Mouse (Mus musculus): ENCODE measurements at regions not wholly inside any gene's neighbourhood (a gene's known extent, or its start where the extent isn't known, plus 50 kb on each side); places are given as distances from the start of the nearest gene placed in this dataset.
"Not testable (repeated sequence)": the region's sequence is repeated elsewhere in the genome, so short reads cannot be mapped to it uniquely, and the experiment has no call there.

DNA sequence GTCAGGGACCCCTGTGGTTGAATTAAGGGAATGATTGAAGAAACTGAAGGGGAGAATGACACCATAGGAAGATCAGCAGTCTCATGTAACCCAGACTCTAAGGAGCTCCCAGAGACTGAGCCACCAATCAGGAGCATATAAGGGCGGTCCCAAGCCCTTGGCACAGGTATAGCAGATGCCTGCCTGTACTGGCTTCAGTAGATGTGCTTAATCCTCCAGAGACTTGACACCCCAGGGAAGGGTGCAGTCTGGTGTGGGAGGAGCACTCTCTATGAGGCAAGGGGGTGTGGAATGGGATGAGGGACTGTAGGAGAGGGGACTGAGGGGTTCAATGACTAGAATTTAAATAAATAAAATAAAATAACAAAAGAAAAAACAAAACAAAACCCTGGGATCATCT, 298.7 kb downstream of the Ppp1r3a start:
- H3K27me3 ChIP-seq (ENCODE audit: control insufficient read depth, insufficient read depth, low read length): no peaks in the 10 kb centered on the region
- no peak overlapping the region for H3K9ac ChIP-seq (ENCODE audit: low read length)
- H3K4me2 ChIP-seq (ENCODE audit: low read depth, low read length): no peak overlapping the region
- WGBS: 63% methylated on average over 1 of the region's 1 CpGs
- no peak overlapping the region for H3K27ac ChIP-seq (ENCODE audit: low read length)
- no peak overlapping the region for H3K4me3 ChIP-seq (ENCODE audit: low read length)
- no peaks in the 10 kb centered on the region for H3K4me1 ChIP-seq (ENCODE audit: control insufficient read depth, insufficient read depth, low read length)
- no peaks in the 10 kb centered on the region for H3K36me3 ChIP-seq (ENCODE audit: control insufficient read depth, insufficient read depth)
- ATAC-seq (replicated peaks; ENCODE audit: extremely low read depth, insufficient read depth, low FRiP score): no peak
- peaks cover 4% of the 10 kb centered on the region for H3K9me3 ChIP-seq (replicated peaks; ENCODE audit: control insufficient read depth, low read length)

DNA sequence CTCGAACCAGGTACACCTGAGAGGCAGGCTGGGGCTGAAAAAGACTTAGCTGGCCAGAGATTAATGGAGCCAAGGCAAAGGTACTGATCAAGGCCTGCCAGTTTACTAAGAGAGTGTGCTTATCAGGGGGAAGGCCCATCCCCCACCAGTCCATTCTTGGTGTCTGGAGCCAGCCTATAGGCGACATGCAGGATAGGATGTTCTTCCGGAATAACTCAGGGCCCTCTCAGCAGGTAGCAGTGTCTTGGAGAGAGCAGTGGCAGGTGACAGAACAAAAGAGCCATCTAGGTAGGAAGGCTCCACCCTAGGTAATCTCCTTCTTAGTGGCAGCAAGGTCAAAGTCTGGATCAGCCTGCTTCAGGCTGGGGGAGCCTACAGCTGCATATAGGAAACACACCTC, 301.8 kb downstream of the Ppp1r3a start:
- not testable (repeated sequence) for H3K36me3 ChIP-seq (ENCODE audit: control insufficient read depth, insufficient read depth); H3K4me1 ChIP-seq (ENCODE audit: control insufficient read depth, insufficient read depth, low read length); H3K4me3 ChIP-seq (ENCODE audit: low read length); H3K9me3 ChIP-seq (replicated peaks; ENCODE audit: control insufficient read depth, low read length); H3K27ac ChIP-seq (ENCODE audit: low read length); H3K4me2 ChIP-seq (ENCODE audit: low read depth, low read length); H3K27me3 ChIP-seq (ENCODE audit: control insufficient read depth, insufficient read depth, low read length); ATAC-seq (replicated peaks; ENCODE audit: extremely low read depth, insufficient read depth, low FRiP score); H3K9ac ChIP-seq (ENCODE audit: low read length)
- WGBS: 80% methylated on average over 3 of the region's 3 CpGs

DNA sequence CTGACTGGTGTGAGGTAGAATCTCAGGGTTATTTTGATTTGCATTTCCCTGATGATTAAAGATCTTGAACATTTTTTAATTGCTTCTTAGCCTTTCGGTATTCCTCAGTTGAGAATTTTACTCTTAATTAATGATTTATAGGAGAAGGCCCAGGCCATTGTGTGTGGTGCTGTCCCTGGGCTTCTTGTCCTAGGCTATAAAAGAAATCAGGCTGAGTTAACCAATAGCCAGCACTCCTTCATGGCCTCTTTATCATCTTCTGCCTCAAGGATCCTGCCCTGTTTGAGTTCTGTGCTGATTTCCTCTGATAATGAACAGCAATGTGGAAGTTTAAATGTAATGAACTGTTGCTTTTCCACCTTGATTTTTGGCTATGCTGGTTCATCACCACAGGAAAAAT, 323.3 kb downstream of the Ppp1r3a start:
- Histone ChIP-seq H3K9me3 (replicated peaks; ENCODE audit: control insufficient read depth, low read length) (no peaks in the 10 kb centered on the region), H3K27me3 (ENCODE audit: control insufficient read depth, insufficient read depth, low read length) (no peaks in the 10 kb centered on the region), H3K27ac (ENCODE audit: low read length) (no peak overlapping the region), H3K4me2 (ENCODE audit: low read depth, low read length) (no peak overlapping the region), H3K4me1 (ENCODE audit: control insufficient read depth, insufficient read depth, low read length) (no peaks in the 10 kb centered on the region), H3K36me3 (ENCODE audit: control insufficient read depth, insufficient read depth) (no peaks in the 10 kb centered on the region), H3K4me3 (ENCODE audit: low read length) (no peak overlapping the region), H3K9ac (ENCODE audit: low read length) (no peak overlapping the region)
- WGBS: 89% methylated on average over 1 of the region's 1 CpGs
- no peak for ATAC-seq (replicated peaks; ENCODE audit: extremely low read depth, insufficient read depth, low FRiP score)

DNA sequence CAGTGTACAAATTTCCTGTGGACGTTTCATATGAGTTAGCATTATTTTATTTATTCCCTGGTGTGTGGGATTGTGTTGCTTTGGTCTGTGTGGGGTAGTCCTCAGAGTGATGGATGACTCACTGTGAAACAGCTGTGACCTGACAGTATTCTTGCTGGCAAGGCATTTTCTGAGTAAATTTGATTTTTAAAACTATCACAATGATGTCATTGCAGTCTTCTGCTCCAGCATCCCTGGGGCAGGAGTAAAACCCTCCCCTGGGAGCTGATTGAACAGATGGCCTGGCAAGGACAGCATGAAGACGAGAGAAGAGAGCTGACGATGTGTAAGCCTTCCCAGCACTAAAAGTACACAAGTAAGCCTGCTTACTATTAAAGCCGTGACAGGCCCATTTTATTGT, 345.3 kb downstream of the Ppp1r3a start:
- no peaks in the 10 kb centered on the region for H3K27me3 ChIP-seq (ENCODE audit: control insufficient read depth, insufficient read depth, low read length)
- H3K4me2 ChIP-seq (ENCODE audit: low read depth, low read length): no peak overlapping the region
- H3K4me3 ChIP-seq (ENCODE audit: low read length): no peak overlapping the region
- no peaks in the 10 kb centered on the region for H3K36me3 ChIP-seq (ENCODE audit: control insufficient read depth, insufficient read depth)
- no peaks in the 10 kb centered on the region for H3K9me3 ChIP-seq (replicated peaks; ENCODE audit: control insufficient read depth, low read length)
- peak; percentile 41; the same call in 1 of the 2 replicates for ATAC-seq (replicated peaks; ENCODE audit: extremely low read depth, insufficient read depth, low FRiP score)
- WGBS: 34% methylated on average over 4 of the region's 4 CpGs
- no peak overlapping the region for H3K27ac ChIP-seq (ENCODE audit: low read length)
- H3K9ac ChIP-seq (ENCODE audit: low read length): no peak overlapping the region
- H3K4me1 ChIP-seq (ENCODE audit: control insufficient read depth, insufficient read depth, low read length): no peaks in the 10 kb centered on the region

DNA sequence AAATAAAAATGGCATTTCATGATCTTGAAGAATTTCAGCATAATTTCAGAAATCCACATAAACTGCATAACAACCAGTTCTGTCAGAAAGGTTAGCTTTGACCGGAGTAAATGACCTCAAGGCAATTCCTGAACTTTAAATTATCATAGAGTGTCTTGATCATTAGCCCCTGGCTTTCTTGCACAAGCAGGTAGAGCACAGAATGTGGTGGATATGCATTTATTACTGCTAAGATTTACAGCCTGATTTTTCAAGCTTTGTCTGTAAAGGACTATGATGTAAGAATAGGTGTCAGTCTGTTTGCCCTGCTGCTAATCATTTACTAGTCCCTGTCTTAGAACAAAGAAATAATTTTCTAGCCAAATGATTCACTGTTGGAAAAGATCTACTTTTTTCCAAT, 347.3 kb downstream of the Ppp1r3a start:
- 81% methylated on average over 1 of the region's 1 CpGs for WGBS
- Histone ChIP-seq H3K9me3 (replicated peaks; ENCODE audit: control insufficient read depth, low read length) (no peaks in the 10 kb centered on the region), H3K36me3 (ENCODE audit: control insufficient read depth, insufficient read depth) (no peaks in the 10 kb centered on the region), H3K9ac (ENCODE audit: low read length) (no peak overlapping the region), H3K27me3 (ENCODE audit: control insufficient read depth, insufficient read depth, low read length) (no peaks in the 10 kb centered on the region), H3K4me2 (ENCODE audit: low read depth, low read length) (no peak overlapping the region), H3K4me1 (ENCODE audit: control insufficient read depth, insufficient read depth, low read length) (no peaks in the 10 kb centered on the region), H3K4me3 (ENCODE audit: low read length) (no peak overlapping the region), H3K27ac (ENCODE audit: low read length) (no peak overlapping the region)
- ATAC-seq (replicated peaks; ENCODE audit: extremely low read depth, insufficient read depth, low FRiP score): no peak

DNA sequence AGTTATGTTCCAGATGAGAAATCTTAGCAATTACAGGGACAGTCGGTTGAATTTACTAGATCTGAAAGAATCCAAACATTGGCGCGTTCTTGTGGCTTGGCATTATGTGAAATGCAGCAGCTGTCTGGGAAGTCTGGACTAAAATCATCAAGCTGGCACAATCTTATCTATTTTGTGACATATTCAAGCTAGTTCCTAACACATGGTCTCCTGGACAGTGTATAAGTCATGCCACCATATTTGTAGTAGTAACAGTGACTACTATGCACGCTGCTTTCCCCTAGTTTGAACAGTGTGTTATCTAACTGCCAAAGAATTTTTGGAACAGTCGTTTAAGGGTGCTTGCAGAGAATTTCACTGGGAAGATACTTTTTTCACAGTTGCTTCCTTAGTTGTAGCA, 396.8 kb downstream of the Ppp1r3a start:
- H3K9me3 ChIP-seq (replicated peaks; ENCODE audit: control insufficient read depth, low read length): no peaks in the 10 kb centered on the region
- H3K27me3 ChIP-seq (ENCODE audit: control insufficient read depth, insufficient read depth, low read length): no peaks in the 10 kb centered on the region
- H3K4me2 ChIP-seq (ENCODE audit: low read depth, low read length): no peak overlapping the region
- no peaks in the 10 kb centered on the region for H3K36me3 ChIP-seq (ENCODE audit: control insufficient read depth, insufficient read depth)
- H3K4me3 ChIP-seq (ENCODE audit: low read length): no peak overlapping the region
- H3K4me1 ChIP-seq (ENCODE audit: control insufficient read depth, insufficient read depth, low read length): no peaks in the 10 kb centered on the region
- 53% methylated on average over 5 of the region's 5 CpGs for WGBS
- no peak overlapping the region for H3K27ac ChIP-seq (ENCODE audit: low read length)
- no peak for ATAC-seq (replicated peaks; ENCODE audit: extremely low read depth, insufficient read depth, low FRiP score)
- no peak overlapping the region for H3K9ac ChIP-seq (ENCODE audit: low read length)
